Mouse (Mus musculus) ovary, postnatal 10 days (tissue): ENCODE results near the gene Gm49322.

Source experiments
- DNase-seq: peaks from one replicate; pipeline ENCODE4 v3.0.0; 2022; ENCODE audit warnings: low spot score

Gm49322 gene

GRCm38 (mm10) chr10:80584045-80584488 lies 21.8 kb upstream of the Gm49322 start:
- no peak for DNase-seq

- DNase-seq = no peak
Observed at GRCm38 (mm10) chr10:80584642-80585552, 20.9 kb upstream of the Gm49322 start.

DNA sequence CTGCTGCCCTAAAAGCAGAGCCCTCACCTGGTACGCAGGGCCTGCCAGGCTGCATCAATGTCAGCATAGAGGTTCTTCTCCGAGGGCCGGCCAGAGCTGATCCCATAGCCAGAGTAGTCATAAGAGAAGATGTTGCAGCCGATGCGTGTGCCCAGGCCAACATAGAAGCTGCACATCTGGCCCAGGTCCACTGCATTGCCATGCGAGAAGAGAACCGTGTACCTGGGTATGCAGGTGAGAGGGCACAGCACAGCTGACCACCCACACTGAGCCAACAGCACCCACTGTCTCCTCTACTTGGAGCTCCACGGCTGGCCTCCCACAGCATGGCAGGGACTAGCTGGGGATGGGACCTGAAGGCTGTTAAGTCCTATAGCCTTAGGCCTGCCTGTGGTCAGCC lies 20.2 kb upstream of the Gm49322 start:
- DNase-seq = no peak

DNA sequence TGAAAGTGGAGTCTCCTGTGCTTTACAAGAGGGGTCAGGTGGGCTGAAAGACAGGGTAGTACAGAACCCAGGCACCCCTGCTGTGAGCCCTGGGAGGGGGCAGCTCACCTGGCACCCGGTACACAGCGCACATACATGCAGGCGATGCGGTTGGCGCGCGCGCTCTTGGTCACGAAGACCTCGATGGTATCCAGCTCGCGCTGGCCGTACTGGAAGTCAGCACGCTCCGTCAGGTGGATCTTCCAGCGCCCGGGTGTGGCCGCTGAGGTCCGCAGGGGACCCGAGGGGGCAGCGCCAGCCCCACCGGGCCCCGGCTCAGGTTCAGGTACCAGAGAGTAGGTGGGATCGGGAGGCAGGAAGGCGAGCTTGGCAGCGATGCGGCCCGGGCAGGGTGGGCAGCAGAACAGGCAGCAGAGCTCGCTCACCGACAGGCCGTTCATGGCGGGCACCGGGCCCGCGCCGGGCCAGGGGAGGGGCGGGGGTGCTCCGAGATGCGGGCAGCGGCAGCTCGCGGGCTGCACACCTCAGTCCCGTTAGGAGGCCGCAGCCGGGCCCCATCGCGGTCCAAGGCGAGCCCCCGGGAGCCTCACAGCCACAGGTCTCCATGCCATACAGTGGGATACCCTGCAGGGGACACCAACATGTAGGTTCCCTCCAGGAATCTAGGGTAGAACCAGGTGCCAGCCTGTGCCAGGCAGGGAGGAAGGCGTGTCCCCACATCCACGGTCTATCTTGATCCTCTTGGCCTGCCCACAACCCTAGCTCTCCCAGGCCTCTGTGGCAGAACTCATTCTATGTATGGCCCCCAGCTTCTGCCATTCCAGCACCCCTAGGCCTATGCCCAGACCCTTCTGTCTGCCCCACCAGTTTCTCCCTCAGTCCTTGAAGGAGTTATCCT lies 19.2 kb upstream of the Gm49322 start:
- no peak for DNase-seq

GRCm38 (mm10) chr10:80587305-80587657 lies 18.5 kb upstream of the Gm49322 start:
- DNase-seq = no peak

- DNase-seq = no peak
Observed at GRCm38 (mm10) chr10:80589127-80589878, 16.5 kb upstream of the Gm49322 start.

DNA sequence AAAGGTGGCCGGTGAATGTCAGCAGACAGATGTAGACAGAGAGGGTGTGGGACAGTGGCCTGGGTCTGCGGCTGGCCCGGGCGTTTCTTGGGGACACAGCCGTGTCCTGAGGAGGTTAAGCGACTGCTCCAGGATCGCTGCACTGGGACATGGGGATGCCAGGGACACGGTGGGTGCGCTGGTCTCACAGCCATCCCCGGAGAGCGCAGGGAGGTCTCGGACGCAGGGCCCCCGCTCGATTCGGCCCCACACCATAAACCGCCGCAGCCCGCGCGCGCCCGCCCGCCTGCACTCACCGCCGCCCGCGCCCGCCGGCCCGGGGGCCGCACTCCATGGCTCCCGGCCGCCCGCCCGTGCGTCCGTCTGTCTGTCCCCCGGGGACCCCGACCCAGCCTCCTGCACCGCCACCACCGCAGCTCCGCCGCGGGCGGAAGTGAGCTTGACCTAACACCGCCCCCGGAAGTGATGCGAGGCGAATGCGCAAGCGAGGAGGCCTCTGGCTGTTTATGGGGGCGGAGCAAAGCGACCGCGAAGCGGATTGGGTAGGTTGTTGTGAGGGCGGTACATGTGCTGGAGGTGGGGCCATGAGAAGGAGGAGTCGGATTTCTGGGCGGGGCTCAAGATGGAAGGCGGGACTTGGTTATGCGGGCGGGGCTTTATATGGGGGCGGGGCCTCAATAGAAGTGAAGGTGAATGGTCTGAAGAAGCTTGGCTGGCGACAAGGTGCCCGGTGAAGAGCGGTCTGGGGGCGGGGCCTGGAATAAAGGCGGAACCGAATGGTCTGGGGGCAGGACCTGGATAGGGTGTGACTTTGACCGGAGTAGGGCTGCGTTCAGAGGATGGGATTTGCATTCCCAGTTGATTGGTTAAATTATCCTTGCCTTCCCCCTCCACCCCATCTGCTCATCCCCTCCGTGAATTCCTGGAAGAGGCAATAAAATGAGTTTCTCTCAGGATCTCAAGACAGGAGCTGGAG lies 15.7 kb upstream of the Gm49322 start, which contains the start of gene Abhd17a:
Gene Abhd17a, minus strand, starts transcription at position 463 of the 976 bp plus-strand sequence.
- DNase-seq = peak; percentile 73

DNA sequence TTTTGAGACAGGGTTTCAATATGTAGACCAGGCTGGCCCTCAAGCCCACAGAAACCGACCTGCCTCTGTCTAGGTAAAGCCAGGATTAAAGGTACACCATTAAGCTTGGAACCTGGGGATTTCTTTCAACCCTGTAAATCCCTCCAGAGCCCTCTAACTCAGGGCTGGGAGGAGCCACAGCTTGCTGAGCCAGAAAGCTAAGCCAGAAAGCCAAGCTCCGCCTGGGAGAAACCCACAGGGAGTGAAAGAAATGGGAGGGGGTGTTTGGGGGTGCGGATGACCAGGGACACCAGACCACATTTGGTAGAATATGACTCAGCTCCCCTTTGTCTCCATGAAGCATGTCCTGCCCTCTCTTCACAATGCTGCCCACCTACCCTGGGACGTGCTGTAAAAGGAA lies 9.5 kb upstream of the Gm49322 start:
- DNase-seq = no peak

- peak; percentile 90 for DNase-seq
Observed at GRCm38 (mm10) chr10:80602698-80603325, 3.0 kb upstream of the Gm49322 start, which contains the start of the genes Scamp4 and Adat3. Gene Scamp4 (plus strand): TSS chr10:80602872. Gene Adat3 (plus strand): TSS chr10:80602880.

- no peak for DNase-seq
Observed at GRCm38 (mm10) chr10:80603364-80603763, 2.5 kb upstream of the Gm49322 start.

DNA sequence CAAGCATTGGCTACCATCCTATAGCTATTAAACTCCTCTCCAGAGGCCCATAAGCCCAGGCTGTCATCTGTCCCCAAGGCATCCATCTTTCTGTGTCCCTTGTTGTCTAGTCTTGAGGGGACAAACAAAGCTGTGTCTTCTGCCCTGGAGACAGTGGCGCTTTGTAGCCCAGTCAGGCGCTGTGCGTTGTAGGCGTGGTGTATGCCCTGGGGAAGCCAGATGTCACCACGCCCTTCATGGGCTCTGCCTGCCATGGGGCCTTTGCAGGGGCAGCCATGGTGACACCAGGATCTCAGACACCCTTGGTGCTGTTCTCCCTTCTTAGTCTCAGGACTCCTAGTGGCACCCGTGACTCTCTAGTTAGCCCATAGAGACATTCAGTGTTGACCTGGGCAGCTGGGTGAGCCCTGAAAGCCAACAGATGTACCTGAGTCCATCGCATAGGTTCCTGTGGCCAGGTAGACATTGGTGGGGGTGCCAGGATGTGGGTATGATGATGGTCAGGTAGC lies 1.8 kb upstream of the Gm49322 start:
- no peak for DNase-seq

DNA sequence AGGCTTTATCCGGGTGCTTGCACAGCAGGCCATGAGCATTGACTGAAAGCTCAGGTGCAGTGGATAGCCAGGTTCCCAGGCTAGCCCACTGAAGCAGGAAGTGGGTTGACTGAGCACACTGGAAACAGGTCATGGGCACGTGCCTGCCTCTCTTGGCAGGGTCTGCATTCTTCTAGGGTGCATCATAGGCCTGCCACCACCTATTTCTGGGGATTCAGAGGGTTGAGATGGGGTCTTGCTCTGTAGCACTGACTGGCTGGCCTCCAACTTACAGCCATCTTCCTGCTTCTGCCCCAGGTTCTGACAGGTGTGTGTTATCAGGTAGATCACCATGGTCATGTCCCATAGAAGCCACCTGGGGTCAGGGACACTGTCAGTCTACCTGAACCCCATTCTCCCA lies 833 bp upstream of the Gm49322 start:
- no peak for DNase-seq

DNA sequence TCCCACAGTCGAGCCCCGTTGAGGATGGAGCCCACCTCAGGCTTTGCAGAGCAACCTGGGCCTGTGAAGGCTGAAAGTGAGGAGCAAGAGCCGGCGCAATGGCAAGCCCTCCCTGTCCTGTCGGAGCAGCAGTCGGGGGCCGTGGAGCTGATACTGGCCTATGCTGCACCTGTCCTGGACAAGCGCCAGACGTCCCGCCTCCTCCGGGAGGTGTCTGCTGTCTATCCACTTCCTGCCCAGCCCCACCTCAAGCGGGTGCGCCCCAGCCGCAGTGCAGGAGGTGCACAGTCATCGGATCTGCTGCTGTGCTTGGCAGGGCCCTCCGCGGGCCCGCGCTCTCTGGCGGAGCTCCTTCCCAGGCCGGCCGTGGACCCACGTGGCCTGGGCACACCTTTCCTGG lies 485 bp downstream of the Gm49322 start:
- DNase-seq = no peak

DNA sequence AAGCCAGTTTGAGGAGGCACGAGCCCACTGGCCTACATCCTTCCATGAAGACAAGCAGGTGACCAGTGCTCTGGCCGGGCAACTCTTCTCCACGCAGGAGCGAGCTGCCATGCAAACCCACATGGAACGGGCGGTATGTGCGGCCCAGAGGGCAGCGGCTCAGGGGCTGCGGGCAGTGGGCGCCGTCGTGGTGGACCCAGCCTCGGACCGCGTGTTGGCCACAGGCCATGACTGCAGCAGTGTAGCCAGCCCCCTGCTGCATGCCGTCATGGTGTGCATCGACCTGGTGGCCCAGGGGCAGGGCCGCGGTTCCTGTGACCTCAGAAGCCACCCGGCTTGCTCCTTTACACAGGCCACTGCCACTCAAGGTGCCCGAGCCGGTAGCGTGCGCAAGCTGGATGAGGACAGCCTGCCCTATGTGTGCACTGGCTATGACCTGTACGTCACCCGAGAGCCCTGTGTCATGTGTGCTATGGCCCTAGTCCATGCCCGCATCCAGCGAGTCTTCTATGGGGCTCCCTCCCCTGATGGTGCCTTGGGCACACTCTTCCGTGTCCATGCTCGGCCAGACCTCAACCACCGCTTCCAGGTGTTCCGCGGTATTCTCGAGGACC lies 1.0 kb downstream of the Gm49322 start:
- no peak for DNase-seq

- no peak for DNase-seq
Observed at GRCm38 (mm10) chr10:80608435-80608834, 2.6 kb downstream of the Gm49322 start.

GRCm38 (mm10) chr10:80609269-80609924 lies 3.6 kb downstream of the Gm49322 start:
- DNase-seq = no peak

DNA sequence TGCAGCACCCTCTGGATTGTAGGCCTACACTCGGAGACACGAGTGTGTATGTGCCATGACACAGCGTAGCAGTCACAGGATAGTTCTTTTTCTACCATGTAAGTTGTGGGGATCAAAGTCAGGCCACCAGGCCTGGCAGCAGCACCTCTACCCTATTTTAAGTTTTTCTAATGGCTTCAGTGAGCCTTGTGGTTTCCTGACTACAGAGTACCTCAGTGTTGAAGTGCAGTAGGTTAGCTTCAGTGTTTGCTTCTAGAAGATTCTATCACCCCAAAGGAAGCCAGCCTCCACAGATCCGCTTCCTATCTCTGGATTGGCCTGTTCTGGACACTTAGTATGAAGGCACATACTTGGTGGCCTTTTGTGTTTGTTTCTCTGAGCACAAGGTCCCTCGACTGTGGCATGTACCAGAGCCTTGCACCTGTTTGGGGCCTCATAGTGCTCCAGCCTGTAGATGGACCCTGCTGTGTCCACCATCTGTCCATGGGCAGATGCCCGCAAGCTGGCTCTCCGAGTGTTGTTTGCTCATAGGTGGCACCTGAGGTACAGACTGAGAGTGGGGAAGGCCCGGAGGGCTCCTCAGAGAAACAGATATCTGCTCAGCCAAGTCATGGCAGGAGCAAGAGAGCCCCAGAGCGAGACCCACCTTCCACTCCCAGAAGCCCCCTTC lies 4.4 kb downstream of the Gm49322 start:
- DNase-seq = no peak

- no peak for DNase-seq
Observed at GRCm38 (mm10) chr10:80611024-80611423, 5.2 kb downstream of the Gm49322 start.
